8 mouse cellular contexts compared by ENCODE assay signal in genomic region chr11:102992940-102993339, GRCm38 (mm10). TPM values are rescaled to one million over a fixed set of nuclear protein-coding genes. Genes with fewer than 3 reads are reported as not detected.
DNase-seq lines count a peak whose midpoint lies in the region; ATAC-seq and TF ChIP-seq lines count a peak whose summit lies in the region.

No protein-coding gene starts in this region.

- no peak overlapping the region for H3K9ac ChIP-seq in embryonic facial prominence, embryonic 11.5 days (replicated peaks; ENCODE audit: low read length)
- no peak overlapping the region for H3K9ac ChIP-seq in heart, postnatal 0 days (replicated peaks; ENCODE audit: low read depth, low read length)

- H3K4me2 ChIP-seq in embryonic facial prominence, embryonic 11.5 days (ENCODE audit: low read depth, low read length), result no peak overlapping the region
- H3K4me2 ChIP-seq in heart, postnatal 0 days (ENCODE audit: low read depth, low read length), result no peak overlapping the region

- H3K36me3 ChIP-seq in embryonic facial prominence, embryonic 11.5 days (replicated peaks; ENCODE audit: control insufficient read depth, insufficient read depth, low read depth, low read length), result peaks cover 7% of the 10 kb centered on the region
- peaks cover 13% of the 10 kb centered on the region for H3K36me3 ChIP-seq in heart, postnatal 0 days (replicated peaks; ENCODE audit: control insufficient read depth, insufficient read depth, low read length)
- H3K36me3 ChIP-seq in megakaryocyte, embryonic 14.5 days (replicated peaks; ENCODE audit: low read length), result peaks cover 44% of the 10 kb centered on the region

- no peak overlapping the region for H3K27ac ChIP-seq in embryonic facial prominence, embryonic 11.5 days (replicated peaks; ENCODE audit: low read depth, low read length)
- no peak overlapping the region for H3K27ac ChIP-seq in heart, postnatal 0 days (ENCODE audit: low read depth)

- H3K9me3 ChIP-seq in embryonic facial prominence, embryonic 11.5 days (replicated peaks; ENCODE audit: control insufficient read depth, low read length), result no peaks in the 10 kb centered on the region
- H3K9me3 ChIP-seq in heart, postnatal 0 days (replicated peaks; ENCODE audit: control insufficient read depth, low read length), result no peaks in the 10 kb centered on the region
- H3K9me3 ChIP-seq in megakaryocyte, embryonic 14.5 days, result no peaks in the 10 kb centered on the region

- H3K4me1 ChIP-seq in embryonic facial prominence, embryonic 11.5 days (ENCODE audit: control insufficient read depth, insufficient read depth, low read length), result no peaks in the 10 kb centered on the region
- H3K4me1 ChIP-seq in heart, postnatal 0 days (ENCODE audit: control insufficient read depth, insufficient read depth), result peaks cover 8% of the 10 kb centered on the region; the same call in 1 of the 2 replicates
- peaks cover 37% of the 10 kb centered on the region for H3K4me1 ChIP-seq in megakaryocyte, embryonic 14.5 days

- no peak for TF ChIP-seq EP300 in heart, postnatal 0 days (IDR thresholded peaks at IDR 0.05; ENCODE audit: low read depth)

- ATAC-seq in embryonic facial prominence, embryonic 11.5 days (replicated peaks; ENCODE audit: insufficient number of reproducible peaks, low FRiP score, low TSS enrichment, low read depth), result peak; percentile 36; the same call in 1 of the 2 replicates
- ATAC-seq in heart, postnatal 0 days (ENCODE audit: insufficient read depth, low read depth), result peak; percentile 60

- peak; percentile 84 for TF ChIP-seq CTCF in heart, postnatal 0 days (IDR thresholded peaks at IDR 0.05; ENCODE audit: low read depth)

- H3K27me3 ChIP-seq in embryonic facial prominence, embryonic 11.5 days (ENCODE audit: control insufficient read depth, insufficient read depth, low read length), result peaks cover 16% of the 10 kb centered on the region
- peaks cover 42% of the 10 kb centered on the region for H3K27me3 ChIP-seq in heart, postnatal 0 days (ENCODE audit: control insufficient read depth, insufficient read depth, low read length)
- peaks cover 50% of the 10 kb centered on the region for H3K27me3 ChIP-seq in megakaryocyte, embryonic 14.5 days (replicated peaks)

- WGBS in embryonic facial prominence, embryonic 11.5 days, result 7% methylated on average over 5 of the region's 5 CpGs
- WGBS in heart, postnatal 0 days, result 14% methylated on average over 5 of the region's 5 CpGs

- DNase-seq in CD8-positive naive resting alpha-beta T cell, adult 2 months (ENCODE audit: low read depth in 2 of 2, low spot score in 2 of 2), result peak; percentile 44 to 51
- peak; percentile 90 for DNase-seq in adrenal gland, postnatal 14 days
- peak; percentile 85 for DNase-seq in embryonic facial prominence, embryonic 11.5 days (ENCODE audit: low spot score)
- peak; percentile 69 for DNase-seq in heart, postnatal 0 days (ENCODE audit: low spot score)
- peak; percentile 84 to 85 for DNase-seq in layer of hippocampus, postnatal 10 days (ENCODE audit: low spot score in 2 of 2)
- DNase-seq in right cerebral cortex, adult 2 months (ENCODE audit: low spot score in 2 of 2), result peak; percentile 70 to 72
- peak; percentile 35 for DNase-seq in urinary bladder, postnatal 10 days (ENCODE audit: low spot score)

- no peak overlapping the region for H3K4me3 ChIP-seq in embryonic facial prominence, embryonic 11.5 days (ENCODE audit: low read depth, low read length)
- no peak overlapping the region for H3K4me3 ChIP-seq in heart, postnatal 0 days (ENCODE audit: low read depth, low read length)
- peak overlapping the region; percentile 5 for H3K4me3 ChIP-seq in megakaryocyte, embryonic 14.5 days (replicated peaks)

RNA-seq across cellular contexts. Expression of gene Nmt1, which starts 35.0 kb away (rescaled TPM):
- 88.8 and 93.1 TPM in 2 replicates for total RNA-seq in adrenal gland, postnatal 14 days (2021)
- polyA plus RNA-seq in embryonic facial prominence, embryonic 11.5 days (2014; fragmentation: Nextera tagmentation; extraction: Ambion mirVana), result 48.6 and 49.6 TPM in 2 replicates
- total RNA-seq in heart, postnatal 0 days (2014; rRNA removed; ENCODE audit: low replicate concordance), result 47.6 and 63.6 TPM in 2 replicates
- polyA plus RNA-seq in heart, postnatal 0 days (2015; fragmentation: Nextera tagmentation; extraction: Ambion mirVana), result 46.6 and 50.0 TPM in 2 replicates
- total RNA-seq in layer of hippocampus, postnatal 10 days (2021), result 10 to 100 TPM; 79.7 to 87.3 TPM
- polyA plus RNA-seq in megakaryocyte, embryonic 14.5 days (2012; ENCODE audit: insufficient read depth, low replicate concordance), result 5.7 and 17.6 TPM in 2 replicates

RNA-seq across cellular contexts. Expression of gene Dcakd, which starts 35.2 kb away (rescaled TPM):
- 65.0 and 66.3 TPM in 2 replicates for total RNA-seq in adrenal gland, postnatal 14 days (2021)
- polyA plus RNA-seq in embryonic facial prominence, embryonic 11.5 days (2014; fragmentation: Nextera tagmentation; extraction: Ambion mirVana), result 273 and 276 TPM in 2 replicates
- 53.5 and 64.0 TPM in 2 replicates for total RNA-seq in heart, postnatal 0 days (2014; rRNA removed; ENCODE audit: low replicate concordance)
- polyA plus RNA-seq in heart, postnatal 0 days (2015; fragmentation: Nextera tagmentation; extraction: Ambion mirVana), result 45.2 and 50.4 TPM in 2 replicates
- 100 to 1,000 TPM; 117 to 118 TPM for total RNA-seq in layer of hippocampus, postnatal 10 days (2021)
- 56.4 and 77.6 TPM in 2 replicates for polyA plus RNA-seq in megakaryocyte, embryonic 14.5 days (2012; ENCODE audit: insufficient read depth, low replicate concordance)

RNA-seq across cellular contexts. Expression of gene C1ql1, which starts 46.5 kb away (rescaled TPM):
- 35.3 TPM in 2 replicates for total RNA-seq in adrenal gland, postnatal 14 days (2021)
- polyA plus RNA-seq in embryonic facial prominence, embryonic 11.5 days (2014; fragmentation: Nextera tagmentation; extraction: Ambion mirVana), result 4.0 and 4.1 TPM in 2 replicates
- 1.1 TPM in 1 of 2 replicates, not detected in the other for total RNA-seq in heart, postnatal 0 days (2014; rRNA removed; ENCODE audit: low replicate concordance)
- polyA plus RNA-seq in heart, postnatal 0 days (2015; fragmentation: Nextera tagmentation; extraction: Ambion mirVana), result 0.10 TPM in 1 of 2 replicates, not detected in the other
- 10 to 100 TPM; 32.3 to 37.5 TPM for total RNA-seq in layer of hippocampus, postnatal 10 days (2021)
- not detected in 2 replicates for polyA plus RNA-seq in megakaryocyte, embryonic 14.5 days (2012; ENCODE audit: insufficient read depth, low replicate concordance)

Comparison
In these comparisons a context has a peak if more than half of its experiments do, and no peak if none do; other contexts are left out.
1. DNase-seq: peak in every context shown above with its lines; median percentile 90 in adrenal gland, postnatal 14 days; 85 in embryonic facial prominence, embryonic 11.5 days; 84 in layer of hippocampus, postnatal 10 days; 71 in right cerebral cortex, adult 2 months; 69 in heart, postnatal 0 days; 48 in CD8-positive naive resting alpha-beta T cell, adult 2 months; 35 in urinary bladder, postnatal 10 days.
2. RNA of gene C1ql1, which starts 46.5 kb away (total RNA-seq): 32.3 to 37.5 TPM in layer of hippocampus, postnatal 10 days and 35.3 TPM in adrenal gland, postnatal 14 days; 1.1 TPM in heart, postnatal 0 days; every median in the first group is over 10 times any median in the second.